Mouse (Mus musculus): ENCODE results near the gene Nptx1. TPM values are rescaled to one million over a fixed set of nuclear protein-coding genes. Genes with fewer than 3 reads are reported as not detected.
A peak's percentile ranks its signal among the peaks of the same experiment; 100 is the strongest.

Gene Nptx1
- total RNA-seq, 2 experiments from 2014 or later: 0.29 to 0.55 TPM

GRCm38 (mm10) chr11:119526068-119526966 is 21.2 kb downstream of the Nptx1 start:
- no peak for DNase-seq
- intact Hi-C loops (cut with DNase I): no loop called here

- peak; percentile 85 to 89 for DNase-seq
- intact Hi-C loops (cut with DNase I): no loop called here
Measured at GRCm38 (mm10) chr11:119524545-119524949, 23.0 kb downstream of the Nptx1 start.

- DNase-seq: no peak
- intact Hi-C loops (cut with DNase I): no loop called here
Measured at GRCm38 (mm10) chr11:119523392-119523791, 24.2 kb downstream of the Nptx1 start.

- intact Hi-C loops (cut with DNase I): no loop called here
- peak; percentile 42 to 47 for DNase-seq
Measured at GRCm38 (mm10) chr11:119522779-119523178, 24.8 kb downstream of the Nptx1 start.

GRCm38 (mm10) chr11:119521920-119522710 is 25.4 kb downstream of the Nptx1 start:
- intact Hi-C loops (cut with DNase I): no loop called here
- DNase-seq: no peak

GRCm38 (mm10) chr11:119520713-119521063 is 26.9 kb downstream of the Nptx1 start:
- no peak for DNase-seq
- intact Hi-C loops (cut with DNase I): no loop called here

GRCm38 (mm10) chr11:119520005-119520712 is 27.4 kb downstream of the Nptx1 start:
- intact Hi-C loops (cut with DNase I): no loop called here
- DNase-seq: no peak

- no peak for DNase-seq
- intact Hi-C loops (cut with DNase I): no loop called here
Measured at GRCm38 (mm10) chr11:119519387-119519786, 28.2 kb downstream of the Nptx1 start.

GRCm38 (mm10) chr11:119516677-119517361 is 30.7 kb downstream of the Nptx1 start:
- intact Hi-C loops (cut with DNase I): no loop called here
- DNase-seq: peak in 1 of 2 experiments; percentile 13

GRCm38 (mm10) chr11:119515823-119516676 is 31.5 kb downstream of the Nptx1 start:
- intact Hi-C loops (cut with DNase I): no loop called here
- no peak for DNase-seq

- intact Hi-C loops (cut with DNase I): no loop called here
- no peak for DNase-seq
Measured at GRCm38 (mm10) chr11:119514967-119515636, 32.5 kb downstream of the Nptx1 start.

GRCm38 (mm10) chr11:119514108-119514860 is 33.3 kb downstream of the Nptx1 start:
- intact Hi-C loops (cut with DNase I): no loop called here
- no peak for DNase-seq

GRCm38 (mm10) chr11:119513038-119513659 is 34.4 kb downstream of the Nptx1 start:
- intact Hi-C loops (cut with DNase I): no loop called here
- no peak for DNase-seq

- no peak for DNase-seq
- intact Hi-C loops (cut with DNase I): no loop called here
Measured at GRCm38 (mm10) chr11:119509165-119509776, 38.3 kb downstream of the Nptx1 start.

- intact Hi-C loops (cut with DNase I): no loop called here
- DNase-seq: no peak
Measured at GRCm38 (mm10) chr11:119507772-119508171, 39.8 kb downstream of the Nptx1 start.

GRCm38 (mm10) chr11:119506386-119506785 is 41.2 kb downstream of the Nptx1 start:
- no peak for DNase-seq

GRCm38 (mm10) chr11:119503675-119504074 is 43.9 kb downstream of the Nptx1 start:
- DNase-seq: peak; percentile 76 to 89
- intact Hi-C loops (cut with DNase I): loop anchor here (1.0 to 5.0 kb wide), 4 partner anchors 115 to 489 kb away; no protein-coding TSS in a partner anchor

More at GRCm38 (mm10) chr11:119506386-119506785, 41.2 kb downstream of the Nptx1 start:
- intact Hi-C loops (cut with DNase I): no loop called here

All from heart, postnatal 14 days (tissue).